Mouse (Mus musculus): ENCODE measurements at regions not wholly inside any gene's neighbourhood (a gene's known extent, or its start where the extent isn't known, plus 50 kb on each side); places are given as distances from the start of the nearest gene placed in this dataset.
"Not testable (repeated sequence)": the region's sequence is repeated elsewhere in the genome, so short reads cannot be mapped to it uniquely, and the experiment has no call there.

GRCm38 (mm10) chr7:29639591-29639990, 87.2 kb downstream of the Catsperg2 start:
- not testable (repeated sequence) for DNase-seq (ENCODE audit: low spot score in 2 of 2)

GRCm38 (mm10) chr7:29602356-29602755, 83.9 kb upstream of the Sipa1l3 start:
- no peak for DNase-seq (ENCODE audit: low spot score in 2 of 2)

DNA sequence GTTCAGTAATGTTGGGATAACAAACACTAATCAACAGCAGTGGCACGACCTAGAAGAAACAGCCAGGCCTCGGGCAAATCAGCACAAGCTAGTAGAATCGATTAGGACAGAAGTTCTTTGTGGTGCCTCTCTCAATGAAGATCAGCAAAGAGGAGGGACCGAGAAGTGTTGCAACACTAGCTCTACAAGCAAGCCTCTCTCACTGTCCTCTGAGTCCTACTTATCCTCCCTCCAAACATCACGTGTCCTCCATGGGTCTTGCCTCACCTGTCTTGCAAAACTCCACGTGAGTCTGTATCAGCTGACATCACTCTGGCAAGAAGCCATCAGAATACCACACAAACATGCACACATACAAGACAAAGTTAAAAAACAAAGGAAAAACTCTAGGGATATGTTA, 82.9 kb upstream of the Sipa1l3 start:
- no peak for DNase-seq (ENCODE audit: low spot score in 2 of 2)

- DNase-seq (ENCODE audit: low spot score in 2 of 2), result peak; percentile 4 to 58
Observed at GRCm38 (mm10) chr7:29597291-29597690, 78.8 kb upstream of the Sipa1l3 start.

DNA sequence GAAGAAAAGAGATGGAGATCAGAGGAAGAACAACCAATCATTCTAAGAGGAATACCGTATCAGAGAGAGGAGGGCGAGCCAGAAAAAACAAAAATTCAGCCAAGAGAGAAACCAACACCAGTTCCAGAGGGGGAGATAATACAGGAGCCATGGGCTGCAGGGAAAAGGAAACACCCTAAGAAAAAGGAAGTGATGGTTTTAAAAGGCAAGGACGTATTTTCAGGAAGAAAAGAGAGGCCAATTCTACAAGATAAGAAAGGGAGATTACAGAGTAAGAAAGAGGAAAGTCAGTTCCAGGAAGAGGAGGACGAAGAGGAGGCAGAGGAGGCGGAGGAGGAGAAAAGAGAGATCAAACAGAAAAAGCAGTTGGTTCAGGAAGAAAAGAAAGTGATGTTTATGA, 59.7 kb upstream of the Sipa1l3 start:
- DNase-seq (ENCODE audit: low spot score in 2 of 2), result no peak

DNA sequence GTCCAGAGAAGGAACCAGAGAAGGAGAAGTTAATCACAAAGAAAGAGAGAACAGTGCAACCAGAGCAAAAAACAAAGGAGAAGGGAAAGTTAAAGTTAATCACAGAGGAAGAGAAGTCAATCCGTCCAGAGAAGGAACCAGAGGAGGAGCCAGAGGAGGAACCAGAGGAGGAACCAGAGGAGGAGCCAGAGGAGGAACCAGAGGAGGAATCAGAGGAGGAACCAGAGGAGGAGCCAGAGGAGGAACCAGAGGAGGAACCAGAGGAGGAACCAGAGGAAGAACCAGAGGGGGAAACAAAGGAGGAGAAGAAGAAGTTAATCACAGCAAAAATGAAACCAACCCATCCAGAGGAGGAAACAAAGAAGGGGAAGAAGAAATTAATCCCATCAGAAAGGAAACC, 57.2 kb upstream of the Sipa1l3 start:
- no peak for DNase-seq (ENCODE audit: low spot score in 2 of 2)

Measured in urinary bladder, adult 18-20 months (tissue).